Mouse (Mus musculus) retina, adult 2 months (tissue): Measurements from ENCODE around the gene Zbtb46.
"Not testable (repeated sequence)": the region's sequence is repeated elsewhere in the genome, so short reads cannot be mapped to it uniquely, and the experiment has no call there.

Experiments used
- DNase-seq: peaks from one replicate; pipeline ENCODE4 v3.0.0-alpha.2; 2012; ENCODE audit warnings: low read depth, low spot score

Gene Zbtb46

GRCm38 (mm10) chr2:181459153-181459672 is at the start of gene Zbtb46:
TSS of gene Zbtb46 (minus strand) at chr2:181459426.
- peak; percentile 57 for DNase-seq

- DNase-seq: no peak
These were observed 39.4 kb upstream of the Zbtb46 start for GRCm38 (mm10) chr2:181498644-181499043.

GRCm38 (mm10) chr2:181497548-181497875 is 38.3 kb upstream of the Zbtb46 start:
- DNase-seq: no peak

GRCm38 (mm10) chr2:181496831-181497547 is 37.8 kb upstream of the Zbtb46 start, which contains the start of gene Tpd52l2:
TSS of gene Tpd52l2 (plus strand) at chr2:181497142.
- DNase-seq: peak; percentile 84

GRCm38 (mm10) chr2:181496281-181496680 is 37.1 kb upstream of the Zbtb46 start:
- no peak for DNase-seq

GRCm38 (mm10) chr2:181495845-181496244 is 36.6 kb upstream of the Zbtb46 start:
- DNase-seq: not testable (repeated sequence)

- no peak for DNase-seq
These were observed 35.2 kb upstream of the Zbtb46 start for GRCm38 (mm10) chr2:181494266-181494945.

- DNase-seq: no peak
These were observed 34.1 kb upstream of the Zbtb46 start, which contains the start of gene Abhd16b for GRCm38 (mm10) chr2:181493156-181493927. TSS of gene Abhd16b (plus strand) at chr2:181493206.

- DNase-seq: no peak
These were observed 33.0 kb upstream of the Zbtb46 start for GRCm38 (mm10) chr2:181492206-181492605.

- DNase-seq: no peak
These were observed 32.4 kb upstream of the Zbtb46 start for GRCm38 (mm10) chr2:181491432-181492205.

- no peak for DNase-seq
These were observed 28.4 kb upstream of the Zbtb46 start for GRCm38 (mm10) chr2:181487338-181488277.

- no peak for DNase-seq
These were observed 26.5 kb upstream of the Zbtb46 start for GRCm38 (mm10) chr2:181485741-181486140.

- no peak for DNase-seq
These were observed 25.4 kb upstream of the Zbtb46 start for GRCm38 (mm10) chr2:181484456-181485233.

GRCm38 (mm10) chr2:181483562-181484318 is 24.5 kb upstream of the Zbtb46 start:
- DNase-seq: no peak

GRCm38 (mm10) chr2:181483120-181483519 is 23.9 kb upstream of the Zbtb46 start:
- DNase-seq: no peak

GRCm38 (mm10) chr2:181472256-181472827 is 13.1 kb upstream of the Zbtb46 start:
- DNase-seq: no peak

GRCm38 (mm10) chr2:181471246-181471645 is 12.0 kb upstream of the Zbtb46 start:
- no peak for DNase-seq

- DNase-seq: no peak
These were observed 11.1 kb upstream of the Zbtb46 start for GRCm38 (mm10) chr2:181470285-181470684.
